Mouse (Mus musculus) lung, embryonic 15.5 days (tissue): ENCODE measurements at regions not wholly inside any gene's neighbourhood (a gene's known extent, or its start where the extent isn't known, plus 50 kb on each side); places are given as distances from the start of the nearest gene placed in this dataset.
"Not testable (repeated sequence)": the region's sequence is repeated elsewhere in the genome, so short reads cannot be mapped to it uniquely, and the experiment has no call there.

ENCODE experiments used
- ATAC-seq: fragments of 200-750 bp; cut with Nextera tagmentation; 2 replicates; pipeline ENCODE4 v1.8.0; 2017; ENCODE audit warnings: moderate number of reproducible peaks, borderline replicate concordance; ENCODE audit not compliant: low FRiP score, low TSS enrichment; ENCODE audit errors: extremely low read depth
- H3K27ac ChIP-seq: fragments of 300-500 bp; sonication (generic); 2 replicates; pipeline ENCODE4 v1.5.1; 2015; ENCODE audit warnings: moderate library complexity, mild to moderate bottlenecking, inconsistent platforms
- H3K27me3 ChIP-seq: fragments of 300-500 bp; sonication (generic); 2 replicates; pipeline ENCODE4 v1.6.1; 2015; ENCODE audit warnings: inconsistent platforms
- H3K36me3 ChIP-seq: fragments of 300-500 bp; sonication (generic); 2 replicates; pipeline ENCODE4 v1.6.1; 2015; ENCODE audit warnings: inconsistent platforms
- H3K4me1 ChIP-seq: fragments of 300-500 bp; sonication (generic); 2 replicates; pipeline ENCODE4 v1.6.1; 2015; ENCODE audit warnings: inconsistent platforms
- H3K4me2 ChIP-seq: fragments of 300-500 bp; sonication (generic); 2 replicates; pipeline ENCODE4 v1.6.1; 2015; ENCODE audit warnings: inconsistent platforms, mild to moderate bottlenecking, moderate library complexity
- H3K4me3 ChIP-seq: fragments of 300-500 bp; sonication (generic); 2 replicates; pipeline ENCODE4 v1.5.1; 2015; ENCODE audit warnings: mild to moderate bottlenecking, inconsistent platforms
- H3K9ac ChIP-seq: fragments of 300-500 bp; sonication (generic); 2 replicates; pipeline ENCODE4 v1.6.1; 2015; ENCODE audit warnings: inconsistent platforms
- H3K9me3 ChIP-seq: fragments of 300-500 bp; sonication (generic); 2 replicates; pipeline ENCODE4 v1.6.1; 2016; ENCODE audit warnings: inconsistent platforms
- WGBS: fragments of 180-500 bp; shearing (Covaris S2); methylation state at CpG from one replicate; pipeline ENCODE4 v1.1.7; 2015; 5-methylcytosine and 5-hydroxymethylcytosine counted together

GRCm38 (mm10) chr1:12577978-12578377 is 1164.1 kb downstream of the A830018L16Rik start:
- no peaks in the 10 kb centered on the region for H3K4me1 ChIP-seq
- H3K9ac ChIP-seq: no peak overlapping the region
- no peaks in the 10 kb centered on the region for H3K27me3 ChIP-seq
- no peak overlapping the region for H3K4me3 ChIP-seq
- no peak overlapping the region for H3K4me2 ChIP-seq
- no peak overlapping the region for H3K27ac ChIP-seq
- WGBS: 85% methylated on average over 1 of the region's 1 CpGs
- no peaks in the 10 kb centered on the region for H3K9me3 ChIP-seq
- H3K36me3 ChIP-seq: no peaks in the 10 kb centered on the region
- ATAC-seq: no peak

GRCm38 (mm10) chr1:12583012-12583411 is 1169.1 kb downstream of the A830018L16Rik start:
- WGBS: 72% methylated on average over 3 of the region's 3 CpGs
- no peak for ATAC-seq

GRCm38 (mm10) chr1:12586981-12587380 is 1173.1 kb downstream of the A830018L16Rik start:
- H3K27me3 ChIP-seq, ATAC-seq, H3K4me3 ChIP-seq, H3K9ac ChIP-seq, H3K9me3 ChIP-seq, H3K27ac ChIP-seq, H3K36me3 ChIP-seq, H3K4me1 ChIP-seq, H3K4me2 ChIP-seq: not testable (repeated sequence)
- 88% methylated on average over 6 of the region's 6 CpGs for WGBS

More at GRCm38 (mm10) chr1:12583012-12583411, 1169.1 kb downstream of the A830018L16Rik start:
- Histone ChIP-seq H3K27ac (no peak overlapping the region), H3K36me3 (no peaks in the 10 kb centered on the region), H3K4me1 (no peaks in the 10 kb centered on the region), H3K9ac (no peak overlapping the region), H3K9me3 (no peaks in the 10 kb centered on the region), H3K4me3 (no peak overlapping the region), H3K27me3 (no peaks in the 10 kb centered on the region), H3K4me2 (no peak overlapping the region)

GRCm38 (mm10) chr1:12612102-12612501 is 1198.2 kb downstream of the A830018L16Rik start:
- Histone ChIP-seq H3K27ac (no peak overlapping the region), H3K9me3 (no peaks in the 10 kb centered on the region), H3K4me1 (no peaks in the 10 kb centered on the region), H3K9ac (no peak overlapping the region), H3K4me3 (no peak overlapping the region), H3K36me3 (no peaks in the 10 kb centered on the region), H3K4me2 (no peak overlapping the region), H3K27me3 (no peaks in the 10 kb centered on the region)
- no peak for ATAC-seq
- WGBS: 84% methylated on average over 4 of the region's 4 CpGs

GRCm38 (mm10) chr1:12615303-12615702 is 1201.4 kb downstream of the A830018L16Rik start:
- 74% methylated on average over 3 of the region's 3 CpGs for WGBS
- no peak overlapping the region for H3K27ac ChIP-seq

GRCm38 (mm10) chr1:12615733-12616481 is 1202.0 kb downstream of the A830018L16Rik start:
- no peaks in the 10 kb centered on the region for H3K27me3 ChIP-seq
- no peaks in the 10 kb centered on the region for H3K9me3 ChIP-seq
- no peaks in the 10 kb centered on the region for H3K4me1 ChIP-seq
- no peak overlapping the region for H3K4me2 ChIP-seq
- no peak for ATAC-seq
- H3K4me3 ChIP-seq: no peak overlapping the region
- no peak overlapping the region for H3K9ac ChIP-seq
- no peaks in the 10 kb centered on the region for H3K36me3 ChIP-seq
- H3K27ac ChIP-seq: no peak overlapping the region
- 71% methylated on average over 10 of the region's 10 CpGs for WGBS

More at GRCm38 (mm10) chr1:12615303-12615702, 1201.4 kb downstream of the A830018L16Rik start:
- Histone ChIP-seq H3K27me3 (no peaks in the 10 kb centered on the region), H3K4me3 (no peak overlapping the region), H3K9me3 (no peaks in the 10 kb centered on the region), H3K9ac (no peak overlapping the region), H3K4me1 (no peaks in the 10 kb centered on the region), H3K4me2 (no peak overlapping the region), H3K36me3 (no peaks in the 10 kb centered on the region)
- no peak for ATAC-seq

- Histone ChIP-seq H3K36me3 (no peaks in the 10 kb centered on the region), H3K9ac (no peak overlapping the region), H3K27me3 (no peaks in the 10 kb centered on the region), H3K4me3 (no peak overlapping the region), H3K4me2 (no peak overlapping the region), H3K4me1 (no peaks in the 10 kb centered on the region), H3K9me3 (no peaks in the 10 kb centered on the region), H3K27ac (no peak overlapping the region)
- WGBS: 58% methylated on average over 2 of the region's 2 CpGs
- no peak for ATAC-seq
Measured at GRCm38 (mm10) chr1:12619981-12620380, 1206.1 kb downstream of the A830018L16Rik start.

GRCm38 (mm10) chr1:12620825-12621224 is 1206.9 kb downstream of the A830018L16Rik start:
- no peak overlapping the region for H3K27ac ChIP-seq
- H3K4me2 ChIP-seq: no peak overlapping the region
- no peak overlapping the region for H3K4me3 ChIP-seq
- no peaks in the 10 kb centered on the region for H3K27me3 ChIP-seq
- no peak for ATAC-seq
- H3K4me1 ChIP-seq: no peaks in the 10 kb centered on the region
- 66% methylated on average over 6 of the region's 6 CpGs for WGBS
- H3K36me3 ChIP-seq: no peaks in the 10 kb centered on the region
- no peak overlapping the region for H3K9ac ChIP-seq
- no peaks in the 10 kb centered on the region for H3K9me3 ChIP-seq

- Histone ChIP-seq H3K9me3 (no peaks in the 10 kb centered on the region), H3K36me3 (no peaks in the 10 kb centered on the region), H3K4me3 (no peak overlapping the region), H3K4me2 (no peak overlapping the region), H3K4me1 (no peaks in the 10 kb centered on the region), H3K27me3 (no peaks in the 10 kb centered on the region), H3K9ac (no peak overlapping the region), H3K27ac (no peak overlapping the region)
- ATAC-seq: no peak
- WGBS: 84% methylated on average over 4 of the region's 4 CpGs
Measured at GRCm38 (mm10) chr1:12623158-12623557, 1209.3 kb downstream of the A830018L16Rik start.

- Histone ChIP-seq H3K4me2 (no peak overlapping the region), H3K4me3 (no peak overlapping the region), H3K9ac (no peak overlapping the region), H3K36me3 (no peaks in the 10 kb centered on the region), H3K27me3 (no peaks in the 10 kb centered on the region), H3K4me1 (no peaks in the 10 kb centered on the region), H3K27ac (no peak overlapping the region), H3K9me3 (no peaks in the 10 kb centered on the region)
- ATAC-seq: no peak
- 80% methylated on average over 3 of the region's 3 CpGs for WGBS
Measured at GRCm38 (mm10) chr1:12633049-12633448, 1219.1 kb downstream of the A830018L16Rik start.

GRCm38 (mm10) chr1:12636326-12637147 is 1222.6 kb downstream of the A830018L16Rik start:
- Histone ChIP-seq H3K27me3 (no peaks in the 10 kb centered on the region), H3K4me2 (no peak overlapping the region), H3K9me3 (no peaks in the 10 kb centered on the region), H3K27ac (no peak overlapping the region), H3K4me1 (no peaks in the 10 kb centered on the region), H3K4me3 (no peak overlapping the region), H3K36me3 (no peaks in the 10 kb centered on the region), H3K9ac (no peak overlapping the region)
- no peak for ATAC-seq
- WGBS: 56% methylated on average over 9 of the region's 9 CpGs

GRCm38 (mm10) chr1:12640983-12641382 is 1227.1 kb downstream of the A830018L16Rik start:
- no peaks in the 10 kb centered on the region for H3K9me3 ChIP-seq
- no peak overlapping the region for H3K9ac ChIP-seq
- no peak overlapping the region for H3K4me2 ChIP-seq
- no peak overlapping the region for H3K4me3 ChIP-seq
- H3K36me3 ChIP-seq: no peaks in the 10 kb centered on the region
- no peaks in the 10 kb centered on the region for H3K4me1 ChIP-seq
- no peak overlapping the region for H3K27ac ChIP-seq
- H3K27me3 ChIP-seq: no peaks in the 10 kb centered on the region
- 50% methylated on average over 4 of the region's 4 CpGs for WGBS
- ATAC-seq: no peak
